Mouse (Mus musculus) cerebellum, adult 9-11 months (tissue): Measurements from ENCODE around the gene Diras1.
"Not testable (repeated sequence)": the region's sequence is repeated elsewhere in the genome, so short reads cannot be mapped to it uniquely, and the experiment has no call there.

Source experiments
- DNase-seq: peaks from one replicate; pipeline ENCODE4 v3.0.0; 2022

Gene Diras1

GRCm38 (mm10) chr10:81025639-81026275 is at the start of gene Diras1:
Gene Diras1, minus strand, starts transcription at chr10:81025662.
- peak; percentile 58 for DNase-seq

GRCm38 (mm10) chr10:81073464-81073863 is 48.0 kb upstream of the Diras1 start:
- DNase-seq = no peak

GRCm38 (mm10) chr10:81072290-81072689 is 46.8 kb upstream of the Diras1 start:
- DNase-seq = no peak

GRCm38 (mm10) chr10:81069836-81070235 is 44.4 kb upstream of the Diras1 start, which contains the start of gene Thop1:
Gene Thop1, plus strand, starts transcription at chr10:81070035.
- DNase-seq = peak; percentile 99

GRCm38 (mm10) chr10:81068706-81069105 is 43.2 kb upstream of the Diras1 start:
- no peak for DNase-seq

- DNase-seq = not testable (repeated sequence)
Measured at GRCm38 (mm10) chr10:81064519-81064918, 39.1 kb upstream of the Diras1 start.

- DNase-seq = no peak
Measured at GRCm38 (mm10) chr10:81062710-81063109, 37.2 kb upstream of the Diras1 start.

GRCm38 (mm10) chr10:81059603-81060543 is 34.4 kb upstream of the Diras1 start, which contains the start of gene Sgta:
Gene Sgta, minus strand, starts transcription at chr10:81060181.
- DNase-seq = peak; percentile 100

- DNase-seq = no peak
Measured at GRCm38 (mm10) chr10:81058896-81059295, 33.4 kb upstream of the Diras1 start.

GRCm38 (mm10) chr10:81057406-81058130 is 32.1 kb upstream of the Diras1 start:
- DNase-seq = no peak

GRCm38 (mm10) chr10:81055802-81056340 is 30.4 kb upstream of the Diras1 start:
- DNase-seq = not testable (repeated sequence)

GRCm38 (mm10) chr10:81055169-81055568 is 29.7 kb upstream of the Diras1 start:
- no peak for DNase-seq

GRCm38 (mm10) chr10:81052577-81052976 is 27.1 kb upstream of the Diras1 start:
- DNase-seq = no peak

- DNase-seq = no peak
Measured at GRCm38 (mm10) chr10:81051133-81051532, 25.7 kb upstream of the Diras1 start.

GRCm38 (mm10) chr10:81050645-81051044 is 25.2 kb upstream of the Diras1 start:
- no peak for DNase-seq

- not testable (repeated sequence) for DNase-seq
Measured at GRCm38 (mm10) chr10:81045246-81045645, 19.8 kb upstream of the Diras1 start.

GRCm38 (mm10) chr10:81041458-81042175 is 16.2 kb upstream of the Diras1 start:
- DNase-seq = peak; percentile 76

GRCm38 (mm10) chr10:81036988-81037580 is 11.6 kb upstream of the Diras1 start, which contains the start of gene Slc39a3:
Gene Slc39a3, minus strand, starts transcription at chr10:81037426.
- peak; percentile 99 for DNase-seq

GRCm38 (mm10) chr10:81036251-81036650 is 10.8 kb upstream of the Diras1 start:
- DNase-seq = peak; percentile 40

- DNase-seq = peak; percentile 29
Measured at GRCm38 (mm10) chr10:81033586-81033985, 8.1 kb upstream of the Diras1 start.

- peak; percentile 67 for DNase-seq
Measured at GRCm38 (mm10) chr10:81029031-81029430, 3.6 kb upstream of the Diras1 start.

- no peak for DNase-seq
Measured at GRCm38 (mm10) chr10:81028219-81028618, 2.8 kb upstream of the Diras1 start.
